Mouse (Mus musculus) forebrain, embryonic 10.5 days (tissue): Measurements from ENCODE around the gene Best2. TPM values are rescaled to one million over a fixed set of nuclear protein-coding genes. Genes with fewer than 3 reads are reported as not detected.
A peak's percentile ranks its signal among the peaks of the same experiment; 100 is the strongest.

ENCODE experiments used
- DNase-seq: peaks from one replicate; pipeline ENCODE4 v3.0.0-alpha.2; 2017; ENCODE audit warnings: low spot score; ENCODE audit errors: extremely low spot score
- H3K27ac ChIP-seq: fragments of 300-500 bp; sonication (generic); 2 replicates; pipeline ENCODE4 v1.5.1; 2016; ENCODE audit warnings: mild to moderate bottlenecking
- H3K27me3 ChIP-seq: fragments of 300-500 bp; sonication (generic); 2 replicates; pipeline ENCODE4 v1.6.1; 2016; ENCODE audit warnings: mild to moderate bottlenecking; ENCODE audit not compliant: poor library complexity, severe bottlenecking
- H3K36me3 ChIP-seq: fragments of 300-500 bp; sonication (generic); replicated peaks from 2 replicates; pipeline ENCODE4 v1.6.1; 2016; ENCODE audit warnings: mild to moderate bottlenecking, moderate library complexity
- H3K4me1 ChIP-seq: fragments of 300-500 bp; sonication (generic); 2 replicates; pipeline ENCODE4 v1.6.1; 2016
- H3K4me3 ChIP-seq: fragments of 300-500 bp; sonication (generic); 2 replicates; pipeline ENCODE4 v1.5.1; 2016; ENCODE audit warnings: mild to moderate bottlenecking, moderate library complexity
- H3K9me3 ChIP-seq: fragments of 300-500 bp; sonication (generic); 2 replicates; pipeline ENCODE4 v1.6.1; 2016; ENCODE audit warnings: mild to moderate bottlenecking, moderate library complexity
- WGBS: fragments of 180-500 bp; shearing (Covaris S2); methylation state at CpG from one replicate; pipeline ENCODE4 v1.1.7; 2016; 5-methylcytosine and 5-hydroxymethylcytosine counted together
- microRNA-seq: library from miRNA; unstranded; fragments of <30 nt; microRNA quantifications from one replicate; pipeline ENCODE4, GENCODE M21; 2017
- polyA plus RNA-seq: library from polyadenylated mRNA; unstranded; fragments of >200 nt; fragmentation: Nextera tagmentation; extraction: Ambion mirVana; gene quantifications from 2 replicates; pipeline ENCODE4 v1.2.1, GENCODE M21; 2016

Best2 gene
- polyA plus RNA-seq, 1 experiment from 2014 or later, result not detected

DNA sequence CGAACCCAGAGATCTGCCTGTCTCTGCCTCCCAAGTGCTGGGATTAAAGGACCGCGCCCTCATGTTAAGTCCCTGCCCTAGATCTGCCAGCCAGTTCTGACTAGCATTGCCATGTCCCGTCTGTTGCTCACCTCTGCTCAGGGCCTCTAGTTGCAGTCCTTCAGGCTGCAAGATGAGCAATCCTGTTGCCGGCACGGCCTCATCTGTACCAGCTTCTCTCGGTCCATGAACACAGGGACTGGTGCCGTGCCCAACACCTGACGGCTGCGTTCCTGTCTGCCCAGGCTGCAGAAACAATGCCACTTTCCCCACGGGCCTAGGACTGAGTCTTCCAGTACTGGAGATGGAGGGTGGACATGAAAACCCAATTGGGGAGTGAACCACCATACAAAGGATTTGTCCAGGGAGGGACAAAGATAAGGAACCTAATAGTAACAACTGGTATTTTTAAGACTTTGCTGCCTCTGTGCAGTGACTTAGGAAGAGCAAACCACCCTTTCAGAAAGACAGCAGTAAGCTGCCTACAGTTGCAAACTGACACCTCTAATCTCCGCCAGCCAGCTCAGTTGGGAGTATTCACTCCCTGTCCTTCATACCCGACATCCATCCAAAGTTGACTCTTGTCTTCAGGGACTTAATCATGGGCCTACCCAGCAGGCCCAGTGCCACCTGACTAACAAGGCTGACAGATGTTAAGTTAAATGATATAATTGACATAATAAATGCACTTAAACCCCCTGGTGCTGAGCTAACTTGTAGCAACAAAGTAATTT is 46.6 kb downstream of the Best2 start:
- Histone ChIP-seq H3K4me3 (peak overlapping the region; percentile 87; the same call in 1 of the 2 replicates), H3K4me1 (peaks cover 60% of the 10 kb centered on the region)

DNA sequence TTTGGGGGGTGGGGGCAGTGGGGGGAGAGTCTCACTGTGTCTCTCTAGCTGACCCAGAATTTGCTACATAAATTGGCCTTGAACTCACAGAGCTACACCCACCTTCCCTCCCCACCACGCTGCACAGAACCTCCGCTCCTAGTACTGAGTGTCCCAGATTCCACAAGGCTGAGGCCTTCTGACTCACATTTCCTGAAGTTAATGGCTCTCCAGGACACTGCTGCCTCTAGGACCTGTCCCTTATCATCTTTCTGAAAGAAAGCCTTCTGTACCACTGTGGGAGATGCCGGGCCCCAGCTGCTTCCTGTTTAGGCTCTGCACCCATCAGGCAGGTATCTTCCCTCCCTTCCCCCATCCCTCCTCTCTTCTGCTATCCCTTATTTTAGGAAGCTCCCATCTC is 47.7 kb downstream of the Best2 start:
- H3K27ac ChIP-seq, result peak overlapping the region; percentile 86
- peak overlapping the region; percentile 82 for H3K4me3 ChIP-seq
- H3K4me1 ChIP-seq, result peaks cover 56% of the 10 kb centered on the region
- H3K9me3 ChIP-seq, result no peaks in the 10 kb centered on the region
- H3K36me3 ChIP-seq, result peaks cover 40% of the 10 kb centered on the region
- no peaks in the 10 kb centered on the region for H3K27me3 ChIP-seq
- DNase-seq, result no peak
- WGBS, result 52% methylated on average over 3 of the region's 3 CpGs

More for the DNA sequence above, 46.6 kb downstream of the Best2 start:
- DNase-seq, result no peak
- WGBS, result 88% methylated on average over 13 of the region's 13 CpGs
- Histone ChIP-seq H3K27ac (no peak overlapping the region; the same call in 1 of the 2 replicates), H3K27me3 (no peaks in the 10 kb centered on the region), H3K36me3 (peaks cover 40% of the 10 kb centered on the region), H3K9me3 (no peaks in the 10 kb centered on the region)

DNA sequence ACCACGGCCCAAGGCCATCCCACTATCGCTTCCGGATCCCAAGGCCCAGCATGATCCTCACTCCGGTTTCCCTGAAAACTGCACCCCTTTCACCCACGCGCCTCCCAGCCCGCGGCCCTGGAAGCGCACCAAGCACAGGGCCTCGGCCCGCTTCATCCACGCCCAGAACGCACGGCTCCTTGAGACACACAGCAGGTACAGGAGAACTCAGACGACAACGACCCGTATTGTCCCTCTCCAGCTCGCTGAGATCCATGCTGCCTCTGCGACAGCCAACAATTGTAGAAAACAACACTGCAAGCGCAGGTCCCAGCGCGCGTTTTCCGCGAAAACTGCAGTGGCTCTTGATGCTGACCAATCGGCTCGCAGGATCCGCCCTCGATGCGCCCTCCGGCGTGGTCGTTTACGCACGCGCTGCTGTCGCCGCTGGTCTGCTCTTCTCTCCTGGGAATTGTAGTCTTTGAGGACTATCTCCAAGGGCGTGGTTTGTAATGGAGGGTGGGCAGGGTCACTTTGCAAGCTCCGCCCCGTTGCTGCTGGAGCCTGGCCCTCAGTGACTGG is 48.5 kb downstream of the Best2 start:
- Histone ChIP-seq H3K9me3 (no peaks in the 10 kb centered on the region), H3K27ac (peak overlapping the region; percentile 86), H3K27me3 (no peaks in the 10 kb centered on the region), H3K4me3 (peak overlapping the region; percentile 82), H3K4me1 (peaks cover 48% of the 10 kb centered on the region), H3K36me3 (peaks cover 40% of the 10 kb centered on the region)
- WGBS, result under 1% methylated on average over 41 of the region's 41 CpGs
- DNase-seq, result peak; percentile 97

DNA sequence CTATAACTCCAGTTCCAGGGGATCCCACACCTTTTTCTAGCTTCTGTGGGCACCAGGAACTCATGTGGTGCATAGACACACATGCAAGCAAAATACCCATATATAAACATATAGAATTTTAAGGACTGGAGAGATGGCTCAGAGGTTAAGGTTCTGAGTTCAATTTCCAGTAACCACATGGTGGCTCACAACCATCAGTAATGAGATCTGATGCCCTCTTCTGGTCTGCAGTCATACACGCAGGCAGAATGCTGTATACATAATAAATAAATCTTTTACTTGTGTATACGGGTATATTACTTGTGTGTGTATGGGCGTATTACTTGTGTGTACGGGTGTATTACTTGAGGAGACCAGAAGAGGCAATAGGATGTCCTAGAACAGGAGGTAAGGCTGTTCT is 50.4 kb downstream of the Best2 start:
- peaks cover 51% of the 10 kb centered on the region for H3K36me3 ChIP-seq
- no peak for DNase-seq
- H3K27me3 ChIP-seq, result no peaks in the 10 kb centered on the region
- H3K4me3 ChIP-seq, result no peak overlapping the region
- H3K27ac ChIP-seq, result no peak overlapping the region
- H3K4me1 ChIP-seq, result peaks cover 40% of the 10 kb centered on the region
- WGBS, result 87% methylated on average over 4 of the region's 4 CpGs
- no peaks in the 10 kb centered on the region for H3K9me3 ChIP-seq

DNA sequence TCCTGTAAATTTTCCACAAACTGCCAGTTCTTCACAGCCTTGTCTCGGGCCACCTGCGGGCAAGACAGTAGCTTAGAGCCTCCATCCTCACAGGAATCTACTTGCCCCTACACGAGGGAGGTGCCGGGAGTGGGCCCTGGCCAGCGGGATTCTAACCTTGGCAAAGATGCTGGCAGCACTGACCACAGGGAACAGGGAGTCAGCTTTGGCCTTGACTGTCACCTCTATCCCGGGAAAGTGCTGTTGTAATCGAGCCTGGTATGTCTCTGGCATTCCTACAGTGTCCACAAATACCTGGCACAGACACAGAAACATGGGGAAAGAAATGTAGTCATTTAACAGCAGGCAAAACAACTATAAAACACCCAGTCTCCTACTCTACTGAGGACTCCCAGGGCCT is 54.5 kb downstream of the Best2 start:
- DNase-seq, result no peak
- WGBS, result 91% methylated on average over 7 of the region's 7 CpGs
- H3K9me3 ChIP-seq, result no peaks in the 10 kb centered on the region

More for the DNA sequence above, 54.5 kb downstream of the Best2 start:
- H3K27ac ChIP-seq, result no peak overlapping the region
- H3K4me1 ChIP-seq, result peaks cover 2% of the 10 kb centered on the region
- peaks cover 87% of the 10 kb centered on the region for H3K36me3 ChIP-seq
- H3K4me3 ChIP-seq, result no peak overlapping the region
- H3K27me3 ChIP-seq, result no peaks in the 10 kb centered on the region

Small RNAs within 50 kb of the gene (microRNA-seq; reads per million reads assigned to microRNA genes)
- 2.4 reads per million for gene Mir7070

Other genes starting within 250 kb of the Best2 start
- 0.46 and 1.8 TPM in 2 replicates for gene Nfix, start 214.2 kb downstream of the Best2 start, polyA plus RNA-seq
- gene Dand5, start 191.7 kb downstream of the Best2 start, polyA plus RNA-seq, result 2.9 and 3.5 TPM in 2 replicates
- gene Gadd45gip1, start 183.0 kb downstream of the Best2 start, polyA plus RNA-seq, result 49.1 and 49.6 TPM in 2 replicates
- 130 and 137 TPM in 2 replicates for gene Rad23a, start 173.9 kb downstream of the Best2 start, polyA plus RNA-seq
- 735 and 764 TPM in 2 replicates for gene Calr, start 167.6 kb downstream of the Best2 start, polyA plus RNA-seq
- gene Farsa, start 157.5 kb downstream of the Best2 start, polyA plus RNA-seq, result 143 and 144 TPM in 2 replicates
- 91.1 and 92.7 TPM in 2 replicates for gene Syce2, start 142.4 kb downstream of the Best2 start, polyA plus RNA-seq
- gene Gcdh, start 120.6 kb downstream of the Best2 start, polyA plus RNA-seq, result 44.6 and 49.6 TPM in 2 replicates
- gene Klf1, start 112.6 kb downstream of the Best2 start, polyA plus RNA-seq, result 18.3 and 24.3 TPM in 2 replicates
- gene Dnase2a, start 106.0 kb downstream of the Best2 start, polyA plus RNA-seq, result 7.9 and 9.2 TPM in 2 replicates
- 2.6 and 3.8 TPM in 2 replicates for gene Mast1, start 77.2 kb downstream of the Best2 start, polyA plus RNA-seq
- 1.3 and 1.8 TPM in 2 replicates for gene Rtbdn, start 67.5 kb downstream of the Best2 start, polyA plus RNA-seq
- not detected in 2 replicates for gene Gm49661, start 45.1 kb downstream of the Best2 start, polyA plus RNA-seq
- gene Prdx2, start 44.9 kb downstream of the Best2 start, polyA plus RNA-seq, result 1,199 and 1,255 TPM in 2 replicates
- gene Rnaseh2a, start 44.8 kb downstream of the Best2 start, polyA plus RNA-seq, result 163 and 173 TPM in 2 replicates
- 3.8 and 4.0 TPM in 2 replicates for gene Junb, start 35.8 kb downstream of the Best2 start, polyA plus RNA-seq
- gene Hook2, start 23.9 kb downstream of the Best2 start, polyA plus RNA-seq, result 18.3 and 19.0 TPM in 2 replicates
- gene Asna1, start 10.8 kb upstream of the Best2 start, polyA plus RNA-seq, result 164 and 166 TPM in 2 replicates
- 123 and 142 TPM in 2 replicates for gene Trir, start 12.3 kb upstream of the Best2 start, polyA plus RNA-seq
- gene Tnpo2, start 22.4 kb upstream of the Best2 start, polyA plus RNA-seq, result 31.5 and 33.2 TPM in 2 replicates
- 22.9 and 26.3 TPM in 2 replicates for gene Fbxw9, start 45.5 kb upstream of the Best2 start, polyA plus RNA-seq
- not detected in 2 replicates for gene Gm5741, start 53.5 kb upstream of the Best2 start, polyA plus RNA-seq
- 67.2 and 68.5 TPM in 2 replicates for gene Dhps, start 57.2 kb upstream of the Best2 start, polyA plus RNA-seq
- gene Wdr83os, start 66.2 kb upstream of the Best2 start, polyA plus RNA-seq, result 139 and 142 TPM in 2 replicates
- gene Wdr83, start 66.8 kb upstream of the Best2 start, polyA plus RNA-seq, result 58.4 and 63.3 TPM in 2 replicates
- gene Man2b1, start 68.7 kb upstream of the Best2 start, polyA plus RNA-seq, result 21.9 and 24.1 TPM in 2 replicates
- gene Zfp791, start 108.6 kb upstream of the Best2 start, polyA plus RNA-seq, result 1.3 and 1.9 TPM in 2 replicates
- not detected in 2 replicates for gene Cks1brt, start 137.4 kb upstream of the Best2 start, polyA plus RNA-seq
- not detected in 2 replicates for gene Olfr371, start 211.5 kb upstream of the Best2 start, polyA plus RNA-seq